Mouse (Mus musculus) testis, postnatal 14 days (tissue): Measurements from ENCODE around the gene Galm.
A peak's percentile ranks its signal among the peaks of the same experiment; 100 is the strongest.

Source experiments
- DNase-seq: peaks from one replicate; pipeline ENCODE4 v3.0.0; 2021; ENCODE audit warnings: low spot score

Galm gene

DNA sequence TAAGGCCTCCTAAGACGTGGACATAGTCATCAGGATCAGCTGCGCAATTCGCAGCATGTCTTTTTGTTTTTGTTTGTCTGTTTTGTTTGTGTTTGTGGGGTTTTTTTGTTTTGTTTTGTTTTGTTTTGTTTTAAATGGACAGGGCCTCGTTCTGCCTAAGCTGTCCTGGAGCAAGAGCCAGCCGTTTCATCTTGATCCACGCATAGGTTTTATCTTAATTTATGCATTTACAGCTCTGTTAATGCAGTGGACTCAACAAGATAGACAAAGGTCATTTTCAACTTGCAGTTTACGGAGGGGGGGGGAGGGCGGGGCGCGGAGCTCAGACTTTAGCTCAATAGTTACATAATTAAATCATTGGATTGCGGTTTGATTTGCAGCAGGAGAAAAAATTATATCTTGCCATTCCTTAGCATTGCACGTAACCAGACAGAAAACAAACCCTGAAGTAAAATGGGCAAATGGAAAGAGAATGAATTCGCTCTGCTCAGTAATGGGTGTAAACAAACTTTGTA, 1.3 kb downstream of the Galm start:
- no peak for DNase-seq

DNA sequence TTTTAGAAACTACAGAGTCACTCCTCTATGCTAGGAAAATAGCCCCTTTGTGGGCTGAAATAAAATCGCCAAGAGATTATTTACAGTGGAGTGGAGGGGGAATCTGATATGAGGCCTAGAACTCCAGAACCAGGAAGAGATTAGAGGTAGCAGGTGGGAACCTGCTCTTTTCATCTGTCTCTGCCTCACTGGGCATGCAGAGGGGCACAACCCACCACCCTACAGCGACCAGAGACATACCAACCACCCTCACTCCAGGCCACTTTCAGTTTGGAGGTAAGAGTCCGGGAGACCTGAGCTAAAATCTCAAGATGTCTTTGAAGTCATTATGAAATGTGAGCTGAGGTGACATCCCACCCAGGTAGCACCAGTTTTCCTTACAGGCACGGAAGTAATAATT, 2.1 kb downstream of the Galm start:
- DNase-seq = no peak

DNA sequence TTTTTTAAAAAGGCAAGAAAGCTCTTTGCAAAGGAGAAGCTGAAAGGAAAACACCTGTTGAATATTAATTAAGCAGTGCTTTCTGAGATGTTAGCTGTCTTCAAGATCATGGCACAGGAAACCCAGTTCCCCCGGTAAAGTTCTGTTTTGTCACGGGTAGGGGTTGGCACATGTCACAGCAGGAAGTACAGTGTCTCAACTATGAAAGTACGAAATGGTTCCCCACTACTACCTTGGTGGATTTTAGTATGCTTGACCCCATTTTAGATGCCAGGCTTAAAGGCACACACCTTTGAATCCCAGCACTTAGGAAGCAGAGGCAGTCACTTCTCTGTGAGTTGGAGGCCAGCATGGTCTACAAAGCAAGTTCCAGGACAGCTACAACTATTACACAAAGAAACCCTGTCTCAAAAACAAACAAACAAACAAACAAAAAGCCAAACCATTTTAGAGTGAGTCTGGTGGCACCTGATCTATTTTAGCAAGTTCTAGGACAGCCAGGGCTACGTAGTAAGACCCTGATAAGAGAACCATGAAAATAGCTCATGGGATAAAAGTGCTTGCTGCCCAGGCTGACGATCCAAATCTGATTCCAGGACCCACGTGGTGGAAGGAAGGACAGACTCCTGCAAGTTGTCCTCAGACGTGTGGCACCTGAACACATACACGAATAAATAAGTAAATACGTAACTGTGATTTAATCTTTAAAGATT, 3.6 kb downstream of the Galm start:
- DNase-seq = no peak

DNA sequence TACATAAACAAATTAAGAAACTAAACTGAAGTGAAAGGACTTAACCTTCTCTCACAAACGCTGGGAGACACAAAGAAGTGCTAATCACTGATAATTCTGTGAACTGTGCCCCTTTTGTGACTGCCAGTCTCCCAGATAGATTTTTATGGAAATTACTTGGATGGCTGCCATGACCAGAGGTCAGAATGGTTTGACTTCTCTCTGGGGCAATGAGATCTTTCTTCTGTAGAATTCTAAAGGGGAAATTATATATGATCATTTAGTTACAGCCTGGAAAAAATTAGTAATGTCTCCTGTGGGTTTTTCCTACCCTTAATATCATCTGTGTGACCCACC, 4.1 kb downstream of the Galm start:
- no peak for DNase-seq

DNA sequence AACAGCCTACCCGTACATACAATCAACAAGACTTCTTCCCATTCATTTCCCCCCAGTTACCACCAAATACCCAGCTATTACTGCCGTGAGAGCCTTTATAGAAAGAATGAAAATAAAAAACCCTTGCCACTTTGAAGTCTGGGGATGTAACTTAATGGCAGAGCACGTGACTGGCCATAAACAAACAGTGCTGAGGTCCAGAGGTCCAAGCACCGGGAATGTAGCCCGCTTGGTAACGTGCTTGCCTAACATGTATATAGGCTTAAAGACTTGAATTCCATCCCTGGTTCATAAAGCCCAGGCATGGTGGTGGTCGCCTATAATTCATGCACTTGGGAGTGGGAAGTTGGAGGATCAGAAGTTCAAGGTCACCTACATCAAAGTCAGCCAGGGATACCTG, 4.6 kb downstream of the Galm start:
- no peak for DNase-seq

DNA sequence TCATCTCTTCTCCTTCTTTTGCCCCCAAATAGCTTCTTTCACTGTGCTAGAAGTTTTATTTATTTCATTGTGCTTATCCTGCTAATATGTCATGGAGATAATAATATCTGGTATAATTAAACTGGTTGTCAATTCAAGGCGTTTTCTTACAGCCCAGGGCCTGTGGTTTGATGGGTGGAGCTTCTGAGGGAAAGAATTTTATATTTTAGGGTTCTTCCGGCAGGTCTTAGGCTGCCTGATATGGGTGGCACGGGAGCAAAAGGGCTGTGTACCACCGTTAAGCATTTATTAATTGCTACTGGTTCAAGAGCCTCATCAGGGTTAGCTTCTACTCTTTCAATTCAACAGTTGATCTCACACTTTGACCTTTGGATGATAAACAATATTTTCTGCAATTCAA, 5.2 kb downstream of the Galm start:
- DNase-seq = no peak

DNA sequence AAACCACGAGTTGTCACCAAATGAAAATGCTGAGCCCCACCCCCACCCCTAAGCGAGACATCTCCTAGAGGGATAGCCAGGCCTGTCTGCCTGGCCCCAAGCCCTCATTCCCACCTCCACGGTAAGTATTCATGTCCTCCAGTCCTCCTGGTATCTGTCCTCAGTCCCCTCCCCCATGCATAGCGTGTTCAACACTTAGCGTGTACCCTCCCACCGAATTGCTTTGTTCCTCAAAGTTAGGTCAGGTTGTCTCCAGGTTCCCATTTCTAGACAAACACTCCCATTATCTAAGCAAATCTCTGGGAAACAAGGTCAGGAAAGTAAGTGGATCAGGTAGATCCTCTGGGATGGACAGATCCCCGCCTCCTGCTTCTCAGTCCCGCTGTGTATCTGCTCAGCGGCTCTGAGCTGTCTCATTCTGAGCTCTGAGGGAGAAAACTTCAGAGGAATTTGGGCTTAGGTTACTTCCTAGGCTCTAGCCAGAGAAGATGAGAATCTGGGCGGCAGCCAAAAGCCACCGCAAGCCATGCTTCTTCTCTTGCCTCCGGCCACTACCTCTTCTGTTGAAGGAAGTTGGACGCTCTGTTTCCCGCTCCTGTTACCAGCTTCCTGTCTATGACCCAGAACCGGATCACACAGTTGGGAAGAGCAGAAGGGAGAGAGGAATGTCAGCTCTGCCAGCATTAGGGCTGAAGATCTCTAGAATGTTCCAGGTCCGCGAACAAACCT, 11.3 kb downstream of the Galm start:
- DNase-seq = no peak

DNA sequence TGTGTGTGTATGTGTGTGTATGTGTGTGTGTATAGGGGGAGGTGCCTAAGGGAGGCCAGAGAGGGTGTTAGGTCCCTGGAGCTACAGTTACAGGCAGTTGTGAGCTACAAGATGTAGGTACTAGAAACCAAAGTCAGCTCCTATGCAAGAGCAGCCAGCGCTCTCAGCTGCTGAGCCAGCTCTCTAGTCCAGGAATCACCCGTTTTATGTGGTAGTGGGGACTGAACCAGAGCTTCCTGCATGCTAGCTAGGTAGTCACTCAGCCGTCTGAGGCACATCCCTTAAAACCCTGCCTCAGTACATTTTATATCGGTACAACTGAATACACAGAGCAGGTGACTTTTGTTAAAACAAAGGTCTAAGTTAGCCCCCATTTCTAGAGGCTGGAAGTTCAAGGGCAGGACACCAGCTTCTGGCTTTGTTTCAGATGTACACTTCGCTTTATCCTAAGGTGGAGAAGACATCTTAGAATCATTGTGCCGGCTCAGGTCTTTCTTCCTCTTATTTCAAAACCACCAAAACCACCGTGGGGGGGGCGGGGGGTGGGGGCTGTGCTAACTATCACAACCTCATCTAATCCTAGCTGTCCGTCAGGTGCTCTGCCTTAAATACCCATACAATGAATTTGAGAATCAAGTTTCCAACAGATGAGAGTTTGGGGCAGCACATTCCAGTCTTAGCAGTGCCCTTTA, 12.6 kb downstream of the Galm start:
- no peak for DNase-seq

DNA sequence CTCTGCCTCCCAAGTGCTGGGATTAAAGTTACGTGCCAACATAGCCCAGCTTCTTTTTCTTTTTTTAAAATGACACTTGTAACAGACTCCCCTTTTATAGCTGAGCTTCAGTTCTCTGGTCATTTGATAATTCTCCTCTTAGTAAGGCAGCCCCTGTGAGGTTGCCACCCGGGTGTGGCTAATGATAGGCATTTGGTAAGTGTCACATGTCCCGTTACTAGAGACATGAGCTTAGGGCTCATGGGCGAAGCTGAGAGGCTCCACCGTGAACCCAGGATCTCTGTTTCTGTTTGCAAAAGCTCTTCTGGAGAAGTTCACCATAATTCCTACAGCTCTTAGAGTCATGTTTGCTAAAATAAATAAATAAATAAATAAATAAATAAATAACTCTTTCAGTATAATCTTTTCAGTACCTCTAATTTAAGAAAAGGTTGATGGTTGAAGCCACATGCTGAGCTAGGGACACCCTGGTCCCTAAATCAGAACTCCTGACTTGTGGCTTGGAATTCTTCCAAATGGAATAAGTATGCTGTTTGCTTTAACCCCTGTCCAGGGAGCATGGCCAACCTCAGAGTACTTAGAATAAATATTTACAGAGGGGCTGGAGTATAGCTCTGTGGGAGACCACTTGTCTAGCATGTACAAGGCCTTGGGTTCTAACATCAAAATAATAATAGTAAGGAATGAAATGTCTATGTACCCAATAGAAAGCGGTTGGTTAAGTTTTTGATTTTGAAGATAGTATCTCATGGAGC, 16.4 kb downstream of the Galm start:
- DNase-seq = no peak

DNA sequence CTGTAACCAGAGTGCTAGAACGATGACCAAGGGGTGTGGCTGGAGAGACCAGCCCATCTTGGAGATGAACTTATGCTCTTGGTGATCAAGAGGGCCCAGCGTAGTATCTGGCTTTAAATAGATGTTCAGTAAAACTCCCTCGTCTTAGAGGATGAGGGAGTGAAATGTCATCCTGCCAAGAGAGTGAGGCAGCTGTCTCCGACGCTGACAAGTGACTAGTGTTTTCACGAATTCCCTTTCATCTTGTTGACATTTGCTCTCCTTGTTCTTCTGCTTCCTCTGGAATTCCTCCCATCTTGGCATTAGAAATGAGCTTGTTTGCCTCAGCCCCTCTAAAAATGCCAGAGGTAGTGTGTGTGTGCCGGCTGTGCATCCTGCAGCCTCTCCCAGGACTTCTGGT, 17.9 kb downstream of the Galm start:
- DNase-seq = no peak

DNA sequence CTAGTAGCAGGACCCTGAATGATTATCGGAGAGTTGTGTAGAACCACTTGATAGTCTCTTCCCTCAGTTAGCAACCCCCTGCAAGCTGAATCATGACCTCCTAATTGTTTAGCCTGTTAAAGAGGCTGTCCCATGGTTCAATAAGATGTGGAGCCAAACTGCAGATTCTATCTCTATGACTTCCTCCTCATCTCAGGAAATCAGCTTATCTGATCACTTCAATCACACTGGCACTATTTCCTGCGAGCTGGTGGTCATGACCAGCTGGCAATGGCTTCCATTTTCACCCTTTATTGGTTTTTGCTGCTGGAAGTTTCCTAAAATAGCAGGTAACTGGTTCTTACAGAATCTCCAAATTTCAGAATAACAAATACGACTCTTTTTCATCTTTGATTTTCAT, 18.5 kb downstream of the Galm start:
- DNase-seq = no peak

DNA sequence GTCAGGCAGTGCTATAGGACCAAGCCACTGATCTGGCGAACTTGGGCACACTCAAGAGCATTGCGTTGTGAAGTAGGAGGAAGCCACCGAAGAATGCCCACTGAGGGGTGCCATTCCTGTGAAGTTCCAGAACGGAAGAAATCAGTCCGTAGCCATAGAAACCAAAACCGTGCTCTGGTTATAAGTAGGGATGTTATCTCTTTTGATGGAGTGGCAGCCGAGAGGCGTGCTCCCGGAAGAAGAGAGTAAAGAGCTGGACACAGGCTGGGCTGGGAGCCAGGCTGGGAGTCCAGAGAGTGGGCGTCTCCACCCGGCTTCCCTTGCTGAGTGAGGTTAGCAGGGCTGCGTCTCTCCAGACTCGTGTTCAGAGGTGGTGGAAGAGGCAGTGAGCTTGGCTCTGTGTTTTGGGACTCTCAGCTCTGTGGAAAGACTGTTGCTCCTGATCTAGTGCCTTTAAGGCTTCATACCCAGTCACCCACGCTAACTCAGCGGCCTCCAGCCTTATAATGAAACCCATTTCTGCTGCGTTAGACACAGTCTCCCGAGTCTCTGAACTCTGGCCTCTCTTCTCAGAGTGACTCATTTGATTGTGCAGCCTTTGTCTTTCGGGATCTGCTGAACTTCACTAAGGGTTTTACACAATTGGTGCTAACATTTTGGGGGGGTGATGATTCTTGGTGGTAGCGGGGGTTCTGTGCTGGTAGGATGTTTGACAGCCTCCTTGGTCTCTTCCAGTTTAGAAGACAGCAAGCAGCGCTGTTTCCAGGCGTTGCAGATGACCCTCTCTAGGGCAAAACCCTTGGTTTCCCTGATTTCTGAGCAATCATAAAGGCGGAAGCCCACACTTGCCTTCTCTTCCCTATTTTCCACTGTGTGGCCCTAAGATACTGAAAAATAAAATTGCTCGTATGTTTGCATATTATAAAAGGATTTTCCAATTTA, 21.1 kb downstream of the Galm start:
- DNase-seq = peak; percentile 45

DNA sequence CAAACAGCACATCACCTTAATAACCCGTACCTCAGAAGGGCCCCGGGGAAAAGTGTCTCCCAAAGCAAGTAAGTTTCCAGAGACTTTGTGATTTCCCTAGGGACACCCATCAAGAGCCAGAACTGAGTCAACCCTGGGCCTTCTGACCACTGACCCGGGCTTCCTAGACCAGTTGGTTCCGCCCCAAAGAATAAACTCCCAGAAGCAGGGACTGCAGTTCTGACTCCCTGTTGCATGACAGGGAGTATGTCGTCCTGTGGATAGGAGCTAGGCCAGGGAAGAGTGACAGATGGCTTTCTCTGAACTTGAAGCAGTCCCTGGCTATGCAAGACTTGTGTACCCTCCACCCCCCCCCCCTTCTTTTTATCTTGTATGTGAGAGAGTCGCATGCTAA, 21.7 kb downstream of the Galm start:
- no peak for DNase-seq

DNA sequence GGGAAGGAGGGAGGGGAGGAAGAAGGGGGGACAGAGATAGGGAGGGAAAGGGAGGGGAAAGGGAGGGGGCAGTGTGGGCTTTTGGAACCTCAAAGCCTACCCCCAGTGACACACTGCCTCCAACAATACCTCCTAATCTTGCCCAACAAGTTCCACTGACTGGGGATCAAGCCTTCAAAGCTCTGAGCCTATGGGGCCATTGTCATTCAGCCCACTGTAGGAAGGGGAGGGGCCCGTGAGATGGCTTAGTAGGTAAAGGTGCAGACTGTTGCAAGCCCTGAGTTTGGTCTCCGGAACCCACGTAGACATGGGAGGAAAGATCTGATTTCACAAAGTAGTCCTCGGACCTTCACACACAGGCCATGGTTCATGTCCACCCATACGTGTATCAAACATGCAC, 24.1 kb downstream of the Galm start:
- no peak for DNase-seq

DNA sequence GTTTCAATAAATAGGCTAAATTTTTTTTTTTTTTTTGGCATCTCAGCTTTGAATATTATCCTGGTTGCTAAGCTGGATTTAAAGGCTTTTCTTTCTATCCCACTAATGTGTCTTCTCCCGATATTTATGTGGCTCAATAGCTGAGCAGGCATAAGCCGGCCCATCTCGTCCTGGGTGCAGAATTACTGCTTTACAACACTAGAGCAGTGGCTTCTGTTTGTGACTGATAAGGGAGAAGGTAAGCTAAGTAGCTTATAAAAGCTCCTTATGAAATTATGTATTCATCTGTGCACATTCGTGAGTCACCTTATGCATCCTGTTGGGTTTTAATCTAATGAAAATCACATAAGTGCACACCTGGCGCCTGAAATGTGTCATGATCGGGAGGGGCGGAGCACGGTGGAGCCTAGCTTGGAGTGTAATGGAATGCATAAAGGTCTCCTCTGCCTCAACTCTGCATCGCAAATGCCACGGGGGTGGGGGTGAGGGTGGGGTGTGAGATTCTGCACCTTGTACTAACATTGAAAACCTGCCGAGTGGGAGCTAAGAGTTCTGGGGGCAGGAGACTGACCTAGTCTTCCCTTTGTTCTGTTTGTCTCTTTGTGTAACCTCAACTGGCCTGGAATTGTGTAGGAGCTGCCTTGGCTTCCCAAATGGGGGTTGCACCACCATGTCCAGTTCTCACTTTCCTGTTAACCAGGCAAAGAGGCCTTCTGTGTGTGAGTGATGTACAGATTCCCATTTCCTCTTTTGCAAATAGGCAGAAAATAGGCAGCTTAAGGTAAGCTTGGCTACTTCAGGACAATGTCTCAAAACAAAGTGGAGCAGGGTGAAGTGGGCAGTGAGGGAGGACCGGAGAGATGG, 25.7 kb downstream of the Galm start:
- DNase-seq = no peak

DNA sequence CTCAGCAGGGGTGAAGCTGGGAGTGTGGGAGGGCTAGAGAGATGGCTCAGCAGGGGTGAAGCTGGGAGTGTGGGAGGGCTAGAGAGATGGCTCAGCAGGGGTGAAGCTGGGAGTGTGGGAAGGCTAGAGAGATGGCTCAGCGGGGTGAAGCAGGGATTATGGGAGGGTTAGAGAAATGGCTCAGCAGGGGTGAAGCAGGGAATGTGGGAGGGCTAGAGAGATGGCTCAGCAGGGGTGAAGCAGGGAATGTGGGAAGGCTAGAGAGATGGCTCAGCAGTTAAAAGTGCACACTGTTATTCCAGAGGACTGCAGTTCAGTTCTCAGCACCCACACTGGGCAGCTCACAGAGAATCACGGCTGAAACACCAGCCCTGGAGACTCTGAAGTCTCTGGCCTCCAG, 26.4 kb downstream of the Galm start:
- DNase-seq = no peak

DNA sequence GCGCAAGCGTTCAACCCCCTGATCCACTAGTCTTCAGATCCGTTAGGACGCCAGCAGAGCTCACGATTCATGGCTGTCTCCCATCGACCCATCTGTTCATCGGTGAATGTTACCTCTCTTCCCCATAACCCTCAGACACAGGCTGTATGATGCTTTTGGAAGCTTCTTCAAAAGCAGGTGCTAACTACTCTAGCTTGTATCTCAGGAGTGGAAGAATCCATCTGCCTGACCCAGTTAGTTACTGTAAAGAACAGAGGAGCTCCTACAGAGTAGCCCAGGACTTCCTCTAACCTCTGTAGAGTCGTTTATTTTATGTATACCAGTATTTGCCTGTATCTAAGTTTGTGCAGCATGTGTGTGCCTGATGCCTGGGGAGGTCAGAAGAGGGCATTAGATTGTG, 29.6 kb downstream of the Galm start:
- DNase-seq = no peak

DNA sequence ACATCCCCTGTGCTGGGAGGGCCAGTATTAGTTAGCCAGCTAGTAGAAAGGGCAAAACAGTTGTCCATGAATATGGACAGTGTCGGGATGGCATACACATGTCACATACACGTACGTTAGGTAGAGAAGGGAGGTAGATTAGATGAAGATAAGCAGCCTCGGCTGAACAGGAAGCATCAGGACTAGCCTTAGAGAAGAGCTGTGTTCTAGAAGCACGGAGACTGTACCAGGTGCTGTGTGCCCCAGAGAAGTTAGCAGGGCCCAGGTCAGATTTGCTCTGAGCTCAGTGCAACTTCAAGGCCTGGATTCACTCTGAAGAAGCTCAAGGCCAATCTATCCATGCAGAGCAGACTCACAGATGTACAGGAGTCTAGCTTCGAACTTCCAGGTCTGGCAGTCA, 30.2 kb downstream of the Galm start:
- DNase-seq = no peak

DNA sequence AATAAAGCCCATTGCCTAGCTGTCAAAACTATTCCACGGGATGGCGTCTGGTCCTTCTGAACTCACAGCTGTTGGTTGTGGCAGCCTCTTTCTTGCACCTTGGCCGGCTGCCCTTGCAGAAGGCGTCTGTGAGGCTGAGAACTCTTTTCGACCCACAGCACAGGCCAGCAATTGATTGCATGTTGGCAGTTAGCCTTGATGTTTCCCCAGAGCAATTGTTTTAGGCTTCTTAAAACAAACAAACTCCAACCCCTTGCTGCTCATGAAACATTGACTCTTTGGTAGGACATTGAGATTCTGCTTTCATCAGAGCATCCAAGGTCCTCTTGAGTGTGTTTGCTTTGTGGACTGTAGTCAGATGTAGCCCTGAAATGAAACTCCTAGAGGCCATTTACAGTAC, 33.2 kb downstream of the Galm start:
- peak; percentile 44 for DNase-seq

DNA sequence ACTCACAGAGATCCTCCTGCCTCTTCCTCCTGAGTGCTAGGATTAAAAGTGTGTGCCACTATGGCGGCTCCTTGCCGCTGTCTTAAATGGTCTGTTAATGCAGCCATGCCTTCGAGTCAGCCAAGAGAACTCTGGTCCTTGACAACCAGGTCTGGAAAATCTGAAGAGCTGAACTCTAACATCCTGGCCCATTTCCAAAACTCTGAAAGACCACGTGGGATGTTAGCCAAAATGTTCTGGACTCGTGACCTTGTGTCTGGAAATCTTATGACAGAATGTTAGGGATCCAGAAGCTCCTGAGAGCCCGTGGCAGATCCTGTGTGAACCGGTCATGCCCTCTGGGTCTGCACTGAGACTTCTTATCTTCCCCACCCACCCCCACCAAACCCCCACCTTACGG, 36.7 kb downstream of the Galm start:
- no peak for DNase-seq
